Mouse (Mus musculus): ENCODE data around the gene Eif4e1b. TPM values are rescaled to one million over a fixed set of nuclear protein-coding genes. Genes with fewer than 3 reads are reported as not detected.
A peak's percentile ranks its signal among the peaks of the same experiment; 100 is the strongest.

Eif4e1b gene
- polyA plus RNA-seq, 1 experiment from 2014 or later, result not detected

DNA sequence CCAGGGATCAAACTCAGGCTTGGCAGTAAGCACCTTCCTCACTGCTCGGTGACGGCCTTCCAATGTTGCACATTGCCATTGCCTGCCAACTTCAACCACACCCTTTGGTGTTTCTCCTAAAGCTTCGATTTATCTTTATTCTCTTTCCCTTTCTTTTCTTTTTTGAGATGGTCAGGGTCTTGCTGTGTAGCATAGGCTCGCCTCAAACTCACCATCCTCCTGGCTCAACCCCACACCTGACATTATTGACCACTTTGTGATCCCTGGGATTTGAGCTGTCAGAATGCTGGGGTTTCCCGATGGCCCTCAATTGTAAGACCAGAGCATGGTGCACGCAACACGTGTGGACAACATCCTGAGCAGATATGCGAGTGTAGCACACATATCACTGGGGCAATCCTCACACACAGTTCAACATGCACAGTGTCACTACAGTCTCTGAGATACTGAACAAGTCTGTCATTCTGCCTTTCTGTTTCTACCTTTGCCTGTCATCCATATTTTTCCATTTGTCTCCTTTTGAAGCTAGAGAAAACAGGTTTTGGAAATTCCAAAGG, 27.6 kb upstream of the Eif4e1b start:
- ATAC-seq (ENCODE audit: insufficient number of reproducible peaks, insufficient read depth, low FRiP score, low read depth), result no peak

DNA sequence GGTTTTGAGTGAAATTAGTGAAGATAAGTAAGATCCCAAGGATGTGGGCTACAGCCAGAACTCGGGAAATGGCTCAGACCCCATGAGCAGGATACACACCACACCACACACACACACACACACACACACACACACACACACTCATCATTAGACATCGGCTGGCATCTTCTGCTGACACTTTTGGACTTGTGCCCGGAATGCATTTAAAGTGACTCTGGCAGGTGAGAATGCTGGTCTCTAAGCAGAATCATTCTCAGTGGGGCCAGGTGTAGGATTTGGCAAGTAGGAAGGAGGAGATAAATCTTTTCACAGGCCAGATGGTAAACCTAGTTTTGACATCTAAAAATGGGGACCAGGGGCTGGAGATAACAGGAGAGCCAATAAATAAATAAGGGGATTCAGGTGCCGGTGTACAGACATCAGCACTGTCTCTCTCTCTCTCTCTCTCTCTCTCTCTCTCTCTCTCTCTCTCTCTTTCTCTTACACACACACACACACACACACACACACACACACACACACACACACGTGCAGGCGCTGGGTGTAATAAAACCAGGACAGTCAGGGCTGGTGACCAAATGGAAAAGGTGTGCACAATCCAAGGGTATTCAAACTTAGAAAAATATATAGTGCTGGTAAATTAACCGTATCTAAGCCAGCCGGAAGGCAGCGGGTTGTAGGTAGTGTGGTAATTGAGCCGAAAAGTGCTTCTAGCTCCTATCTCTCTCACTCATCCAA, 26.5 kb upstream of the Eif4e1b start:
- no peak overlapping the region for H3K27ac ChIP-seq (ENCODE audit: low read length)
- no peaks in the 10 kb centered on the region for H3K4me1 ChIP-seq (ENCODE audit: control insufficient read depth, insufficient read depth, low read length)
- H3K4me2 ChIP-seq (replicated peaks; ENCODE audit: low read depth, low read length), result peak overlapping the region; percentile 49
- 38% methylated on average over 10 of the region's 10 CpGs for WGBS
- ATAC-seq (ENCODE audit: insufficient number of reproducible peaks, insufficient read depth, low FRiP score, low read depth), result no peak
- H3K9ac ChIP-seq (replicated peaks; ENCODE audit: low read depth, low read length), result no peak overlapping the region
- no peaks in the 10 kb centered on the region for H3K9me3 ChIP-seq (ENCODE audit: control insufficient read depth, low read depth, low read length)
- peak overlapping the region; percentile 28; the same call in 1 of the 2 replicates for H3K4me3 ChIP-seq (ENCODE audit: low read depth, low read length)
- no peaks in the 10 kb centered on the region for H3K36me3 ChIP-seq (ENCODE audit: control insufficient read depth, insufficient read depth, low read length)
- peaks cover 16% of the 10 kb centered on the region for H3K27me3 ChIP-seq (ENCODE audit: control insufficient read depth, insufficient read depth, low read length)

More for the DNA sequence above, 27.6 kb upstream of the Eif4e1b start:
- Histone ChIP-seq H3K36me3 (ENCODE audit: control insufficient read depth, insufficient read depth, low read length) (no peaks in the 10 kb centered on the region), H3K27me3 (ENCODE audit: control insufficient read depth, insufficient read depth, low read length) (peaks cover 16% of the 10 kb centered on the region), H3K4me2 (replicated peaks; ENCODE audit: low read depth, low read length) (no peak overlapping the region), H3K4me3 (ENCODE audit: low read depth, low read length) (no peak overlapping the region), H3K9me3 (ENCODE audit: control insufficient read depth, low read depth, low read length) (no peaks in the 10 kb centered on the region), H3K9ac (replicated peaks; ENCODE audit: low read depth, low read length) (no peak overlapping the region), H3K4me1 (ENCODE audit: control insufficient read depth, insufficient read depth, low read length) (no peaks in the 10 kb centered on the region), H3K27ac (ENCODE audit: low read length) (no peak overlapping the region)
- WGBS, result 85% methylated on average over 8 of the region's 8 CpGs

DNA sequence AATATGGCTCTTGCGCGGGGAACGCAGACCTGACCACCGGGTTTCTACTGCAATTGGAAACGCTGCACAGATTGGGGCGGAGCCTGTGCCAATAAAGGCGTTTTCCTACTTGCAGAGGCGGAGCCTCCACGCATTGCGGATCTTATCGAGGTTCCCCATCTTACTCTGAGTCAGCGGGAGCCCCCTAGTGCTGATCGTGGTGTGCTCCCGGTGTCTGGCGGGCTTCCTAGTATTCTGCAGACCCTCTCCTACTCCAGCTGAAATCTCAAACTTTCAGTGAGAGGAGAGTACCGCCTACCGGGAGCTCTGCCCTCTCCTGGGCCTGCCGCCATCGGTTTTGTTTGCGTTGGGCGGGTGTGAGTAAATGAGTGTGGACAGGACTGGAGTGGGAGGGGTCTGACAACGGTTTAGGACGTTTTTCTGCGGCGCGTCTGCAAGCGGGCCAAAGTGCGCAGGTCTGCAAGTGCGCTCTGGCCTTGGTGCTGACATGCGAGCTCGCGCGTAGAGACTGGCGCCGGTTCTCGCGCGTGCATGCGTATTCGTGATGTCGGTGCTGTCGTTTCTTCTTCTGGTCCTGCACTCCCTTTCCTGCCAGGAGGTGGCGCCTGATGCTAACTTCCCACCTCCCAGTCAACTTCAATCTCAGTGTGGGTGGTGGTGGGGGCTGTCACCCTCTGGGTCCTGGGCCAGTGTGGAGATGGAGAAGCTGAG, 25.6 kb upstream of the Eif4e1b start:
- Histone ChIP-seq H3K36me3 (ENCODE audit: control insufficient read depth, insufficient read depth, low read length) (no peaks in the 10 kb centered on the region), H3K9me3 (ENCODE audit: control insufficient read depth, low read depth, low read length) (no peaks in the 10 kb centered on the region), H3K4me3 (ENCODE audit: low read depth, low read length) (peak overlapping the region; percentile 28), H3K27ac (ENCODE audit: low read length) (no peak overlapping the region), H3K27me3 (ENCODE audit: control insufficient read depth, insufficient read depth, low read length) (peaks cover 16% of the 10 kb centered on the region), H3K4me2 (replicated peaks; ENCODE audit: low read depth, low read length) (peak overlapping the region; percentile 49), H3K9ac (replicated peaks; ENCODE audit: low read depth, low read length) (no peak overlapping the region), H3K4me1 (ENCODE audit: control insufficient read depth, insufficient read depth, low read length) (no peaks in the 10 kb centered on the region)
- ATAC-seq (ENCODE audit: insufficient number of reproducible peaks, insufficient read depth, low FRiP score, low read depth), result peak; percentile 91
- under 1% methylated on average over 43 of the region's 43 CpGs for WGBS

DNA sequence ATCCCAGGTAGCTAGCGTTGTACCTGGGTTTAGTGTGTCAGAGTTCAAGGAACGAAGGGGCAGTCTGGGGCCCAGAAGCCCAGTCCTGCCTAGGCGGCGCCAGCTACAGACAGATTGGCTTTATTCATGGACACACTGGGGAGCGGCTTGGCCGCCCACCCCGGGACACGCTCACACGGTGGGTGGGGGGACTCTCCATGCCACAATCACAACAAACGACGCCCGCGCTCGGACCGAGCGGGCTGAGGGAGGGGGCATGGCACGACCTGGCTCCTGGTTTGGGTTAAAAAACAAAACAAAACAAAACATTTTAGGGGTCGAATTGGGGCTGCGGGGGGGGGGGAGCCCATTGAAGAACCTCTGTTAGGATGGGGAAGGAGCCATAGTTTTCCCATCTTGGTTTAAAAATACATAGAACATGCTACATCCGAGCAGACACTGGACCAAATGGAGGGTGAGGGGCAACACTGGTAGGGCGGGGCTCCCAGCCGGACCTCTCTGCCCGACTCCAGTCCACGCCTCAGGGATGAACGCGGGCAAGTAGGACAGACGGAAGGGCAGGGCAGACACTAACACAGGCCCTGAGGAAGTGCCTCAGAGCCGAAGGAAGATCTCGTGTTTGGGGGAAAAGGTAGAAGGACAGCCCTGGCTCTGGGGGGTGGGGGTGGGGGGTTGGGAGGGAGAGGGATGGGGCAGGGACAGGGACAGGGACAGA, 24.9 kb upstream of the Eif4e1b start:
- Histone ChIP-seq H3K9me3 (ENCODE audit: control insufficient read depth, low read depth, low read length) (no peaks in the 10 kb centered on the region), H3K27me3 (ENCODE audit: control insufficient read depth, insufficient read depth, low read length) (peaks cover 16% of the 10 kb centered on the region), H3K4me2 (replicated peaks; ENCODE audit: low read depth, low read length) (peak overlapping the region; percentile 49; the same call in 1 of the 2 replicates), H3K4me1 (ENCODE audit: control insufficient read depth, insufficient read depth, low read length) (no peaks in the 10 kb centered on the region), H3K27ac (ENCODE audit: low read length) (no peak overlapping the region), H3K9ac (replicated peaks; ENCODE audit: low read depth, low read length) (no peak overlapping the region), H3K36me3 (ENCODE audit: control insufficient read depth, insufficient read depth, low read length) (no peaks in the 10 kb centered on the region), H3K4me3 (ENCODE audit: low read depth, low read length) (peak overlapping the region; percentile 28; the same call in 1 of the 2 replicates)
- 2% methylated on average over 29 of the region's 29 CpGs for WGBS
- ATAC-seq (ENCODE audit: insufficient number of reproducible peaks, insufficient read depth, low FRiP score, low read depth), result no peak; the same call in 1 of the 2 replicates

DNA sequence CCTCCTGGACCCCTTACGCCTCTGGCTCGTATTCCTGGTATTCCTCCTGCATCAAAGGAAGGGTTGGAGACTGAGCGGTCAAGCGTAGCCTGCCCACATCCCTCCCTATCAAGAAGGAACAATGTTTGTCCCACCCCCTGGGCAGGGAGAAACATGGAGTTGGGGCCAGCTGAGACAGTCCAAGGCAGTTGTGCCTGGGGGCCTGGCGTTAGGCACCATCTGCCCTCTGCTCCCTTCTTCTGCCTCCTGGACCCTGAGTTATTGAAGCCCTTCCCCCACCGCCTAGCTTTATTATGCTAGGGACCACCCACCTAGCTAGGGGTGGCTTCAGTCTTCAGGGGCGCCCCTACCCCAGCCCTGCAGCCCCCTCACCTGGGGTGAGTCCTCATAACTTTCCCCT, 24.3 kb upstream of the Eif4e1b start:
- no peak for ATAC-seq (ENCODE audit: insufficient number of reproducible peaks, insufficient read depth, low FRiP score, low read depth)
- H3K9me3 ChIP-seq (ENCODE audit: control insufficient read depth, low read depth, low read length), result no peaks in the 10 kb centered on the region
- WGBS, result 27% methylated on average over 7 of the region's 7 CpGs
- H3K4me1 ChIP-seq (ENCODE audit: control insufficient read depth, insufficient read depth, low read length), result no peaks in the 10 kb centered on the region
- no peak overlapping the region for H3K9ac ChIP-seq (replicated peaks; ENCODE audit: low read depth, low read length)
- H3K27me3 ChIP-seq (ENCODE audit: control insufficient read depth, insufficient read depth, low read length), result peaks cover 19% of the 10 kb centered on the region
- no peak overlapping the region for H3K4me2 ChIP-seq (replicated peaks; ENCODE audit: low read depth, low read length)
- H3K4me3 ChIP-seq (ENCODE audit: low read depth, low read length), result no peak overlapping the region
- H3K36me3 ChIP-seq (ENCODE audit: control insufficient read depth, insufficient read depth, low read length), result no peaks in the 10 kb centered on the region
- H3K27ac ChIP-seq (ENCODE audit: low read length), result no peak overlapping the region

DNA sequence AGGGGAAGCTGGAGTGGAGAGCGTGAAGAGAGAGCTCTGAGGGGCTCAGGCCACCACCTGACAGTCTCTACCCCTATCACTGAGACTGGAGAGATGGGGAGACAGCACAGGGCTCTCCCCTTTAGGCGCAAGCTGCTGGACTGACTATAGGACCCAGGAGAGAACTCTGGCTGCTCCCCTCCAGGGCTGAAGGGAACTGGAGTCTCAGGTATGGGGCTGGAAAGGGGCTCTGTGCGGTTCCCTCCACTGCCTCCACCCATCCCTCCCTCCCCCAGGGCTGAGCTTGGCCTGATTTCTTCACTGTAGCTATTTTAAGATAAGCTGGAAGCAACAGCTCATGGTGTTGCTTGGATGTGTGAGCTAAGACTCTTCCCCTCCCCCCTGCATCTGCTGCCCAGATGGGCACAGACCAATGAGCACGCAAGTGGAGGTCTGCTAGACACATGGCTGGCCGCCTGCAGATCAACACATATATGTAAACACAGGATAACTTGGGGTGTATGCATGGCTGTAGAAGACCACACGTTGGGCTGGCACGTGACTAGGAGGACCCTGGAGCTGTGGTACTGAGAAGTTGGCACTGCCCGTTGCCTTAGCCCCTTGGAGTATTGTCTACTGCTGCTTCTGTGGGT, 23.5 kb upstream of the Eif4e1b start:
- WGBS, result 58% methylated on average over 8 of the region's 8 CpGs
- ATAC-seq (ENCODE audit: insufficient number of reproducible peaks, insufficient read depth, low FRiP score, low read depth), result no peak

DNA sequence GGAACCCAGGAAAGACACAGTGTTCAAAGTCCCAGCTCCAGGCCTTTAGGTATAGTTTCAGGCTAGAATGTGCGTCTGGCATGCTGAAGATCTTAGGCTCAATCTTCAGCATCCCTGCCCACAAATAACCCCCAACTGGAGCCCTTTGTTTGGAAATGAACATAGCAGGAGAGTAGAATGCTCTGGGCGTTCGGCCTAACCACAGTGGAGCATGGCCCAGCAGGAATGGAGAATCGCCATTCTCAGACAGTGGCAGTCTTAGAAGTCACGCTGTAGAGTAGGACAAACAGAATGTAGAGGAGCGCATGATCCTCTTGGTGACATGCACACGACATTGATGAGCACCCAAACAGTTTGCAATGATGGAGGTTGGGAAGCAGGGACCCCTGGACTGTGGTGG, 22.9 kb upstream of the Eif4e1b start:
- peaks cover 27% of the 10 kb centered on the region for H3K27me3 ChIP-seq (ENCODE audit: control insufficient read depth, insufficient read depth, low read length)
- no peak overlapping the region for H3K4me2 ChIP-seq (replicated peaks; ENCODE audit: low read depth, low read length)
- no peak overlapping the region for H3K4me3 ChIP-seq (ENCODE audit: low read depth, low read length)
- no peaks in the 10 kb centered on the region for H3K36me3 ChIP-seq (ENCODE audit: control insufficient read depth, insufficient read depth, low read length)
- no peak for ATAC-seq (ENCODE audit: insufficient number of reproducible peaks, insufficient read depth, low FRiP score, low read depth)
- H3K4me1 ChIP-seq (ENCODE audit: control insufficient read depth, insufficient read depth, low read length), result 0 out of 2 replicates have a peak, but pooled peaks cover under 1% of the 10 kb centered on the region
- no peak overlapping the region for H3K27ac ChIP-seq (ENCODE audit: low read length)
- H3K9ac ChIP-seq (replicated peaks; ENCODE audit: low read depth, low read length), result no peak overlapping the region
- WGBS, result 76% methylated on average over 7 of the region's 7 CpGs
- no peaks in the 10 kb centered on the region for H3K9me3 ChIP-seq (ENCODE audit: control insufficient read depth, low read depth, low read length)

More for the DNA sequence above, 23.5 kb upstream of the Eif4e1b start:
- Histone ChIP-seq H3K4me1 (ENCODE audit: control insufficient read depth, insufficient read depth, low read length) (no peaks in the 10 kb centered on the region), H3K4me3 (ENCODE audit: low read depth, low read length) (no peak overlapping the region), H3K9me3 (ENCODE audit: control insufficient read depth, low read depth, low read length) (no peaks in the 10 kb centered on the region), H3K27ac (ENCODE audit: low read length) (no peak overlapping the region), H3K27me3 (ENCODE audit: control insufficient read depth, insufficient read depth, low read length) (peaks cover 23% of the 10 kb centered on the region), H3K36me3 (ENCODE audit: control insufficient read depth, insufficient read depth, low read length) (no peaks in the 10 kb centered on the region), H3K9ac (replicated peaks; ENCODE audit: low read depth, low read length) (no peak overlapping the region), H3K4me2 (replicated peaks; ENCODE audit: low read depth, low read length) (no peak overlapping the region)
